Mouse (Mus musculus) heart, adult 2 months (tissue): ENCODE measurements around the gene B430306N03Rik. TPM values are rescaled to one million over a fixed set of nuclear protein-coding genes. Genes with fewer than 3 reads are reported as not detected.

Source experiments
- DNase-seq, 2 experiments: peaks; one replicate each; pipeline ENCODE4 v3.0.0; 2021
- H3K27ac ChIP-seq: fragments of 200-600 bp; 2 replicates; pipeline ENCODE4 v1.8.1; 2022
- H3K27me3 ChIP-seq: fragments of 200-500 bp; 2 replicates; pipeline ENCODE4 v1.6.1; 2012; ENCODE audit warnings: mild to moderate bottlenecking, low read length, inconsistent platforms, mixed read lengths; ENCODE audit not compliant: control insufficient read depth, insufficient read depth
- H3K36me3 ChIP-seq: fragments of 200-500 bp; 2 replicates; pipeline ENCODE4 v1.6.1; 2012; ENCODE audit warnings: low read length, inconsistent platforms; ENCODE audit not compliant: control insufficient read depth, insufficient read depth
- H3K4me1 ChIP-seq: fragments of 200-500 bp; 2 replicates; pipeline ENCODE4 v1.6.1; 2011; ENCODE audit warnings: low read length; ENCODE audit not compliant: control insufficient read depth, insufficient read depth
- H3K4me3 ChIP-seq: fragments of 200-600 bp; 2 replicates; pipeline ENCODE4 v1.8.1; 2022
- H3K79me2 ChIP-seq: fragments of 200-500 bp; replicated peaks from 2 replicates; pipeline ENCODE4 v1.6.1; 2012; ENCODE audit warnings: mild to moderate bottlenecking, inconsistent platforms, low read length, moderate library complexity, mixed read lengths; ENCODE audit not compliant: control insufficient read depth, insufficient read depth
- H3K9ac ChIP-seq: fragments of 200-500 bp; 2 replicates; pipeline ENCODE4 v1.6.1; 2012; ENCODE audit warnings: low read depth, mild to moderate bottlenecking, control low read depth, inconsistent platforms, low read length, mixed read lengths
- CTCF ChIP-seq: fragments of 200-600 bp; IDR thresholded peaks from 2 replicates; pipeline ENCODE4 v1.8.1; 2022; ENCODE audit warnings: antibody characterized with exemption, mild to moderate bottlenecking, moderate library complexity
- EP300 ChIP-seq: fragments of 200-500 bp; IDR thresholded peaks from 2 replicates; pipeline ENCODE4 v1.6.1; 2011; ENCODE audit warnings: low read depth, low read length, control low read depth; ENCODE audit not compliant: insufficient read depth
- POLR2A ChIP-seq: fragments of 200-500 bp; IDR thresholded peaks from 2 replicates; pipeline ENCODE4 v1.6.1; 2011; ENCODE audit warnings: mild to moderate bottlenecking, low read depth, low read length, control low read depth; ENCODE audit not compliant: insufficient read depth
- WGBS: fragments of 180-500 bp; shearing (Covaris S2); methylation state at CpG from one replicate; pipeline ENCODE4 v1.1.7; 2018; 5-methylcytosine and 5-hydroxymethylcytosine counted together
- intact Hi-C: fragments of 180-260 bp; cut with DNase I; formaldehyde crosslinking; loops from one replicate; pipeline ENCODE4 v1.15.1; 2025
- polyA plus RNA-seq: library from polyadenylated mRNA; depleted of rRNA; stranded (reverse); fragments of >200 nt; gene quantifications from 2 replicates; pipeline ENCODE4 v1.2.3, GENCODE M21; 2012
- total RNA-seq, 2 experiments: library from RNA; stranded (reverse); gene quantifications; 2 replicates each; pipeline ENCODE4 v1.2.3; 2021

The B430306N03Rik gene
- total and polyA plus RNA-seq, 3 experiments: 0.14 to 0.57 (median 0.55) TPM

- no peaks in the 10 kb centered on the region for H3K79me2 ChIP-seq
- no peak overlapping the region for H3K4me3 ChIP-seq
- peaks cover 1% of the 10 kb centered on the region for H3K4me1 ChIP-seq
- H3K27ac ChIP-seq: no peak overlapping the region
- H3K27me3 ChIP-seq: no peaks in the 10 kb centered on the region
- TF ChIP-seq CTCF: no peak
- no peak for TF ChIP-seq EP300
- no peak for TF ChIP-seq POLR2A
- DNase-seq: no peak
- 91% methylated on average over 4 of the region's 4 CpGs for WGBS
- intact Hi-C loops: loop anchor here (10.0 kb wide), 1 partner anchor 229 kb away; no protein-coding TSS in a partner anchor
- no peak overlapping the region for H3K9ac ChIP-seq
- H3K36me3 ChIP-seq: no peaks in the 10 kb centered on the region
These were observed 18.2 kb downstream of the B430306N03Rik start for GRCm38 (mm10) chr17:48334186-48334585.

- peak; percentile 77 to 86 for DNase-seq
- Histone ChIP-seq H3K27me3 (no peaks in the 10 kb centered on the region), H3K4me3 (no peak overlapping the region), H3K36me3 (no peaks in the 10 kb centered on the region), H3K9ac (no peak overlapping the region), H3K79me2 (no peaks in the 10 kb centered on the region), H3K4me1 (peaks cover 1% of the 10 kb centered on the region), H3K27ac (peak overlapping the region; percentile 67)
- TF ChIP-seq EP300 (peak; percentile 83), POLR2A (no peak), CTCF (peak; percentile 86)
- intact Hi-C loops: loop anchor here (1.0 to 10.0 kb wide), 2 partner anchors 63 to 232 kb away; no protein-coding TSS in a partner anchor
- WGBS: 4% methylated on average over 6 of the region's 6 CpGs
These were observed 20.9 kb downstream of the B430306N03Rik start for GRCm38 (mm10) chr17:48336857-48337256.

- no peak overlapping the region for H3K4me3 ChIP-seq
- H3K36me3 ChIP-seq: no peaks in the 10 kb centered on the region
- TF ChIP-seq POLR2A (no peak), EP300 (no peak), CTCF (no peak)
- WGBS: 58% methylated on average over 1 of the region's 1 CpGs
- no peaks in the 10 kb centered on the region for H3K79me2 ChIP-seq
- DNase-seq: no peak
- H3K27ac ChIP-seq: no peak overlapping the region
- peaks cover 1% of the 10 kb centered on the region for H3K4me1 ChIP-seq
- intact Hi-C loops: no loop called here
- H3K9ac ChIP-seq: no peak overlapping the region
- H3K27me3 ChIP-seq: no peaks in the 10 kb centered on the region
These were observed 24.3 kb downstream of the B430306N03Rik start for GRCm38 (mm10) chr17:48340267-48340666.

DNA sequence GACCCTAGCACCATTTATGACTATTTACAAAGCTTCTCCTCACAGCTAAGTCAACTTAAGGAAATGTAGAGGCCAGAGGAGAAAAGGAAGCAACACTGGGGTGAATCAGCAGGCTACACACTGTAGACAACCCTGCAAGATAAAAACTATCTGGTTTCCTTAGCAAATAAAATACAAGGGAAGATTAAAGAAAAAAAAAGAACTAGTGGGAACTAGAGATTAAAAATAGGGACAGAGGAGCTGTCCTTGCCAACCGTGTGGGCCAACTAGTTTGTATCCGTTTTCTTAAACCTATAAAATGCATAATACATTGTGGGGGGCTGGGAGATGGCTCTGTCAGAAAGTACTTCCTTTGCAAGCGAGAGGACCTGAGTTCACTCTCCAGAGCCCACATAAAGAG lies 26.0 kb downstream of the B430306N03Rik start:
- no peaks in the 10 kb centered on the region for H3K27me3 ChIP-seq
- 28% methylated on average over 3 of the region's 3 CpGs for WGBS
- DNase-seq: no peak
- H3K79me2 ChIP-seq: no peaks in the 10 kb centered on the region
- no peak overlapping the region for H3K27ac ChIP-seq
- H3K9ac ChIP-seq: no peak overlapping the region
- TF ChIP-seq POLR2A (no peak), CTCF (no peak), EP300 (no peak)
- peaks cover 1% of the 10 kb centered on the region for H3K4me1 ChIP-seq
- H3K36me3 ChIP-seq: no peaks in the 10 kb centered on the region
- H3K4me3 ChIP-seq: no peak overlapping the region
- intact Hi-C loops: no loop called here

GRCm38 (mm10) chr17:48343065-48343464 lies 27.1 kb downstream of the B430306N03Rik start:
- no peak overlapping the region for H3K4me3 ChIP-seq

DNA sequence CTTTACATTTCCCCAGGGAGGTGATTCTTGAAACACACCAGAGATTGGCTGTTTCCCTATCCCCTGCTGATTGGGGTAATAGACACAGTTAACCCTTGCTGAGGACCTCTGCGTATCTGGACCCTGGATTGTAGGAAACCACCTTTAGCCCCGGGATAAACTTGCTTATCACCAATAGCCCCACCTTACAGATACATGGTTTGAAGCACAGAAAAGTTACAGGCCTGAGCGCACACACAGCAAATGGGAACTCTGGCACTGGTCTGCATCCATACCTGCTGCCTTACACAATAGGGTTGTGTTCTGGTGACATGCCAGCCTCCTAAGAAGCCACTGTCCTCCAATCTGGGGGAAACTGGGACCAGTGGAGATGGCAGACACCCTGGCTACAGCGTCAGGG lies 29.9 kb downstream of the B430306N03Rik start:
- Histone ChIP-seq H3K27ac (no peak overlapping the region), H3K36me3 (no peaks in the 10 kb centered on the region), H3K4me3 (no peak overlapping the region), H3K4me1 (no peaks in the 10 kb centered on the region), H3K27me3 (no peaks in the 10 kb centered on the region), H3K9ac (no peak overlapping the region), H3K79me2 (no peaks in the 10 kb centered on the region)
- intact Hi-C loops: no loop called here
- 80% methylated on average over 4 of the region's 4 CpGs for WGBS
- DNase-seq: no peak
- no peak for TF ChIP-seq CTCF
- TF ChIP-seq EP300: no peak
- no peak for TF ChIP-seq POLR2A

More at GRCm38 (mm10) chr17:48343065-48343464, 27.1 kb downstream of the B430306N03Rik start:
- Histone ChIP-seq H3K27ac (no peak overlapping the region), H3K4me1 (no peaks in the 10 kb centered on the region), H3K36me3 (no peaks in the 10 kb centered on the region), H3K27me3 (no peaks in the 10 kb centered on the region), H3K79me2 (no peaks in the 10 kb centered on the region), H3K9ac (no peak overlapping the region)
- intact Hi-C loops: no loop called here
- TF ChIP-seq POLR2A (no peak), EP300 (no peak), CTCF (no peak)
- no peak for DNase-seq
- WGBS: 69% methylated on average over 2 of the region's 2 CpGs
